Mouse (Mus musculus) MEL (cell line): ENCODE measurements around the gene Grin2b. TPM values are rescaled to one million over a fixed set of nuclear protein-coding genes. Genes with fewer than 3 reads are reported as not detected.

Experiments
- DNase-seq: peaks from one replicate; pipeline ENCODE4 v3.0.0; 2011; ENCODE audit warnings: low read depth, low spot score
- H3K27ac ChIP-seq: 2 replicates; pipeline ENCODE4 v1.5.1; 2012; ENCODE audit warnings: low read depth, mild to moderate bottlenecking, control low read depth, low read length, moderate library complexity; ENCODE audit not compliant: control insufficient read depth
- H3K27me3 ChIP-seq, 2 experiments: fragments of 150-350 bp in 1 of 2; sonication (generic) in 1 of 2; 2 replicates each; pipeline ENCODE4 v1.6.1; 2012; ENCODE audit warnings: low read length in 2 of 2, mild to moderate bottlenecking in 2 of 2, improper control_type of control experiment in 1 of 2, moderate library complexity in 1 of 2; ENCODE audit not compliant: insufficient read depth in 2 of 2, control insufficient read depth in 1 of 2
- H3K36me3 ChIP-seq, 2 experiments: 2 replicates each; pipeline ENCODE4 v1.6.1; 2012 to 2014; ENCODE audit warnings: low read length in 2 of 2, improper control_type of control experiment in 1 of 2, inconsistent platforms in 1 of 2, mild to moderate bottlenecking in 1 of 2; ENCODE audit not compliant: insufficient read depth in 2 of 2, control insufficient read depth in 1 of 2
- H3K4me1 ChIP-seq, 2 experiments: fragments of 150-350 bp in 1 of 2; sonication (generic) in 1 of 2; 2 replicates each; pipeline ENCODE4 v1.6.1; 2012; ENCODE audit warnings: low read length in 2 of 2, improper control_type of control experiment in 1 of 2, mild to moderate bottlenecking in 1 of 2; ENCODE audit not compliant: insufficient read depth in 2 of 2, control insufficient read depth in 1 of 2
- H3K4me3 ChIP-seq, 2 experiments: fragments of 150-350 bp in 1 of 2; sonication (generic) in 1 of 2; 2 replicates each; pipeline ENCODE4 v1.5.1; 2012; ENCODE audit warnings: low read depth in 2 of 2, low read length in 2 of 2, mild to moderate bottlenecking in 2 of 2, moderate library complexity in 2 of 2, control low read depth in 1 of 2, improper control_type of control experiment in 1 of 2; ENCODE audit not compliant: control insufficient read depth in 1 of 2, insufficient read depth in 1 of 2
- H3K79me2 ChIP-seq: 2 replicates; pipeline ENCODE4 v1.6.1; 2012; ENCODE audit warnings: mild to moderate bottlenecking, low read length, moderate library complexity; ENCODE audit not compliant: control insufficient read depth, poor library complexity, insufficient read depth
- H3K9ac ChIP-seq: 2 replicates; pipeline ENCODE4 v1.6.1; 2012; ENCODE audit warnings: low read depth, mild to moderate bottlenecking, control low read depth, low read length, moderate library complexity; ENCODE audit not compliant: control insufficient read depth, poor library complexity, severe bottlenecking
- H3K9me3 ChIP-seq: fragments of 150-350 bp; sonication (generic); replicated peaks from 2 replicates; pipeline ENCODE4 v1.6.1; 2012; ENCODE audit warnings: mild to moderate bottlenecking, low read length, improper control_type of control experiment, moderate library complexity; ENCODE audit not compliant: insufficient read depth
- CHD2 ChIP-seq: IDR thresholded peaks from 2 replicates; pipeline ENCODE4 v1.6.1; 2011; ENCODE audit warnings: low read length, improper control_type of control experiment
- E2F4 ChIP-seq: IDR thresholded peaks from 2 replicates; pipeline ENCODE4 v1.6.1; 2011; ENCODE audit warnings: low read depth, low read length, improper control_type of control experiment, borderline replicate concordance
- ELF1 ChIP-seq: IDR thresholded peaks from 2 replicates; pipeline ENCODE4 v1.6.1; 2014; ENCODE audit warnings: low read depth, mild to moderate bottlenecking, inconsistent platforms, low read length, improper control_type of control experiment, moderate library complexity
- GABPA ChIP-seq: IDR thresholded peaks from 2 replicates; pipeline ENCODE4 v1.6.1; 2012; ENCODE audit warnings: low read depth, mild to moderate bottlenecking, inconsistent platforms, low read length, improper control_type of control experiment, moderate library complexity
- HCFC1 ChIP-seq: IDR thresholded peaks from 2 replicates; pipeline ENCODE4 v1.6.1; 2012; ENCODE audit warnings: low read depth, mild to moderate bottlenecking, inconsistent platforms, low read length, improper control_type of control experiment, moderate library complexity
- MAFK ChIP-seq: IDR thresholded peaks from 2 replicates; pipeline ENCODE4 v1.6.1; 2011; ENCODE audit warnings: low read depth, mild to moderate bottlenecking, low read length, improper control_type of control experiment, borderline replicate concordance
- MAZ ChIP-seq: IDR thresholded peaks from 2 replicates; pipeline ENCODE4 v1.6.1; 2012; ENCODE audit warnings: low read depth, mild to moderate bottlenecking, inconsistent platforms, low read length, improper control_type of control experiment
- MEF2A ChIP-seq: IDR thresholded peaks from 2 replicates; pipeline ENCODE4 v1.6.1; 2014; ENCODE audit warnings: low read depth, mild to moderate bottlenecking, inconsistent platforms, low read length, improper control_type of control experiment; ENCODE audit not compliant: poor library complexity, insufficient replicate concordance, severe bottlenecking; ENCODE audit errors: extremely low read depth
- MXI1 ChIP-seq: IDR thresholded peaks from 2 replicates; pipeline ENCODE4 v1.6.1; 2011; ENCODE audit warnings: mild to moderate bottlenecking, low read depth, low read length, improper control_type of control experiment
- MYB ChIP-seq: IDR thresholded peaks from 2 replicates; pipeline ENCODE4 v1.6.1; 2011; ENCODE audit warnings: mild to moderate bottlenecking, low read depth, low read length, improper control_type of control experiment
- MYC ChIP-seq: IDR thresholded peaks from 2 replicates; pipeline ENCODE4 v1.6.1; 2011; ENCODE audit warnings: low read depth, mild to moderate bottlenecking, low read length, improper control_type of control experiment, moderate library complexity
- NRF1 ChIP-seq: IDR thresholded peaks from 2 replicates; pipeline ENCODE4 v1.6.1; 2014; ENCODE audit warnings: low read depth, mild to moderate bottlenecking, inconsistent platforms, low read length, improper control_type of control experiment, moderate library complexity; ENCODE audit not compliant: poor library complexity, insufficient read depth, severe bottlenecking
- POLR2A ChIP-seq, 2 experiments: IDR thresholded peaks; 2 replicates each; pipeline ENCODE4 v1.6.1; 2011 to 2012; ENCODE audit warnings: low read length in 2 of 2, mild to moderate bottlenecking in 2 of 2, control low read depth in 1 of 2, improper control_type of control experiment in 1 of 2, low read depth in 1 of 2, moderate library complexity in 1 of 2; ENCODE audit not compliant: control insufficient read depth in 1 of 2, insufficient read depth in 1 of 2, poor library complexity in 1 of 2
- POLR2AphosphoS2 ChIP-seq: IDR thresholded peaks from 2 replicates; pipeline ENCODE4 v1.6.1; 2011; ENCODE audit warnings: low read length, improper control_type of control experiment
- RCOR1 ChIP-seq: IDR thresholded peaks from 2 replicates; pipeline ENCODE4 v1.6.1; 2012; ENCODE audit warnings: low read depth, mild to moderate bottlenecking, inconsistent platforms, low read length, improper control_type of control experiment
- SIN3A ChIP-seq: IDR thresholded peaks from 2 replicates; pipeline ENCODE4 v1.6.1; 2012; ENCODE audit warnings: low read length, improper control_type of control experiment, inconsistent platforms
- TAL1 ChIP-seq: IDR thresholded peaks from 2 replicates; pipeline ENCODE4 v1.6.1; 2012; ENCODE audit warnings: mild to moderate bottlenecking, inconsistent platforms, low read length, moderate library complexity, mixed read lengths
- TCF12 ChIP-seq: IDR thresholded peaks from 2 replicates; pipeline ENCODE4 v1.6.1; 2014; ENCODE audit warnings: low read depth, mild to moderate bottlenecking, inconsistent platforms, low read length, improper control_type of control experiment, moderate library complexity
- UBTF ChIP-seq: IDR thresholded peaks from 2 replicates; pipeline ENCODE4 v1.6.1; 2012; ENCODE audit warnings: low read depth, mild to moderate bottlenecking, inconsistent platforms, low read length, improper control_type of control experiment, moderate library complexity, borderline replicate concordance; ENCODE audit not compliant: insufficient read depth
- USF2 ChIP-seq, 2 experiments: IDR thresholded peaks; 2 replicates each; pipeline ENCODE4 v1.6.1; 2011 to 2012; ENCODE audit warnings: improper control_type of control experiment in 2 of 2, low read length in 2 of 2, borderline replicate concordance in 1 of 2, inconsistent platforms in 1 of 2, low read depth in 1 of 2, mild to moderate bottlenecking in 1 of 2; ENCODE audit not compliant: insufficient read depth in 1 of 2
- ZC3H11A ChIP-seq: IDR thresholded peaks from 2 replicates; pipeline ENCODE4 v1.6.1; 2012; ENCODE audit warnings: low read depth, mild to moderate bottlenecking, inconsistent platforms, low read length, improper control_type of control experiment
- ZKSCAN1 ChIP-seq: IDR thresholded peaks from 2 replicates; pipeline ENCODE4 v1.6.1; 2012; ENCODE audit warnings: low read depth, mild to moderate bottlenecking, inconsistent platforms, low read length, improper control_type of control experiment, moderate library complexity
- polyA plus RNA-seq, 2 experiments: library from polyadenylated mRNA; stranded (reverse) in 1 of 2; unstranded in 1 of 2; fragments of >175 nt in 1 of 2; fragments of >200 nt in 1 of 2; gene quantifications; 2 replicates each; pipeline versions ENCODE4 v1.2.1 to v1.2.4; 2012; ENCODE audit warnings: low replicate concordance in 2 of 2, low read depth in 1 of 2; ENCODE audit not compliant: insufficient read length in 2 of 2, insufficient read depth in 1 of 2, missing spikeins in 1 of 2
- total RNA-seq: library from RNA; depleted of rRNA; stranded (reverse); fragments of 300-350 nt; gene quantifications from 2 replicates; pipeline ENCODE4 v1.2.3, GENCODE M21; 2012

Grin2b gene
- total and polyA plus RNA-seq, 3 experiments, result not detected

DNA sequence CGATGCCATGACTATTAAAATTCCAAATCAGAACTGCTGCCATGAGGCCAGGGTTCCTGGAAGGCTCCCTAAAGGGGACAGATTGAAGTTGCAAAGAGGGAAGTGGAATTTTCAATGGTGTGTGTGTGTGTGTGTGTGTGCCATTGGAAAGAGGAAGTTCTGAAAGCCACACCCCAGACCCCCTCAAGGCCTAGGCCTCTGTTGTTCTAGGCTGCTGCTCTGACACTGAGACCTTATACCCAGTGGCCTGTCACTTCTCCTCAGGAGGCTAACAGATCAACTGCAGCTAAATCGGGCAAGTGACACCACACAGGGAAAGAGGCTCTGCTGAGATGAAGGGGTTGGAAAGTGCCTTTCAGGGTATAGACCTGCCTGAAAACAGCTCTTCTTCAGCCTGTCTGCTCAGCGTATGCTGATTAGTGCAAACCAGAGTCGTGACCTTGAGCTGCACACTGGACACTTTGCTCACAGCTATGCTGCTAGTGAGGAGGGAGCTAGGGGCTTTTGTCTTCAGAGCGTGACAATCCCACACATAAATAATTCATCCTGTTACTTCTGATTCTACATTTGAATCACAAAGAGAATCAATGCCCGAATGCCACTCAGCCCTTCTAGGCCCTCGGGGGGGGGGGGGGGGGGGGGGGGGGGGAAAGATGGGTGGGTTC lies 424.8 kb downstream of the Grin2b start:
- Histone ChIP-seq H3K36me3 (no peaks in the 10 kb centered on the region), H3K4me1 (no peaks in the 10 kb centered on the region), H3K27ac (no peak overlapping the region), H3K9me3 (no peaks in the 10 kb centered on the region), H3K27me3 (no peaks in the 10 kb centered on the region), H3K4me3 (no peak overlapping the region), H3K79me2 (no peaks in the 10 kb centered on the region), H3K9ac (no peak overlapping the region)
- TF ChIP-seq RCOR1, result no peak
- TF ChIP-seq HCFC1, result no peak
- TF ChIP-seq MEF2A, result no peak
- TF ChIP-seq USF2 (IDR thresholded peaks at IDR 0.05; ENCODE audit: borderline replicate concordance in 1 of 2, insufficient read depth in 1 of 2, low read depth in 1 of 2, low read length in 2 of 2), result no peak
- no peak for TF ChIP-seq ZC3H11A
- no peak for TF ChIP-seq MYC
- no peak for TF ChIP-seq UBTF
- no peak for TF ChIP-seq TCF12
- no peak for TF ChIP-seq MXI1
- no peak for TF ChIP-seq GABPA
- TF ChIP-seq MYB, result no peak
- DNase-seq, result peak; percentile 4

DNA sequence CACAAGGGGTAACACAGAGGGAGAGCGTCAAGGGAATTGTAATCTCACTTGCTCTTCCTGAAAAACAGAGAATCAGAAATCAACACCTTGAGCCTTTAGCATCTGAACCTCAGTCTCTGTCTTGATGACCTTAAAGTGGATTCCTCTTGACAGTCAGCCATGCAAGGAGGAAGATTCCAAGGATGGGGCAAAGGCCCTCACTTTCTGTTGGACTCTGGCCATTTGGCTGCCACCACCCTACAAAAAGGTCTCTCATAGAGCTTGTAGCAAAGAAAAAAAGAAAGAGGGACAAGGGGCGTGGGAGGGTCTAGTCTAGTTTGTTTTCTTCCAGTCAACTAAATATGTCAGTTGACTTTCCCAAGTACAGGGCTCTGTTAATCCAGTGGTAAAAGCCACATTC lies 427.7 kb downstream of the Grin2b start:
- no peaks in the 10 kb centered on the region for H3K9me3 ChIP-seq
- H3K4me3 ChIP-seq, result no peak overlapping the region
- H3K4me1 ChIP-seq, result no peaks in the 10 kb centered on the region
- H3K27ac ChIP-seq, result no peak overlapping the region
- TF ChIP-seq MAZ, result no peak
- TF ChIP-seq POLR2A (IDR thresholded peaks at IDR 0.05; ENCODE audit: control insufficient read depth in 1 of 2, insufficient read depth in 1 of 2, low read depth in 1 of 2, low read length in 2 of 2, poor library complexity in 1 of 2), result no peak
- H3K79me2 ChIP-seq, result no peaks in the 10 kb centered on the region
- no peak overlapping the region for H3K9ac ChIP-seq
- no peak for DNase-seq
- H3K36me3 ChIP-seq, result no peaks in the 10 kb centered on the region
- H3K27me3 ChIP-seq, result no peaks in the 10 kb centered on the region

DNA sequence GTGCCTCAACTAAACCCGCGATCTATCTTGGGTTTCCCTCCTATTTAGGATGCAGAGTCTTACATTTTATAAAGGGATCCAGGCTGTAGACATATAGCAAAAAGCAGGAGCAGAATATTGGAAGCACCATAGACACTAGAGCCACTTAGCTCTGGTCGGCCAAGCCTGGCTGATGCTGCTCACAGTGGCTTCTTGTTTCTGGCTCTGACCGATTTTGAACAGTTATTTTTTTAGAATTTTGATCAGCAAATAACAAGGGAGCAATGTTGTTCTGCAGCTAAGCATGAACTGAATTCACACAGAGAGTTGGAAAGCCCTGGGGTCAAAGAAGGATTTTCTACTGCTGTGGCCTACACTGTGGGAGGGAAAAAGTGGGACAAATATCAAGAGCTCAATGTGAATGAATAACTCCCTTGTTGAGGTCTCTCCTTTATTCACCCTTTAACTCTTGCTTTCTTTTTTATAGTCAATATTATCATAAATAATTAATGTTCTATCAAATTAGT lies 439.0 kb downstream of the Grin2b start:
- Histone ChIP-seq H3K9me3 (no peaks in the 10 kb centered on the region), H3K79me2 (no peaks in the 10 kb centered on the region)
- no peak for DNase-seq

More for the DNA sequence above, 439.0 kb downstream of the Grin2b start:
- no peaks in the 10 kb centered on the region for H3K27me3 ChIP-seq
- no peaks in the 10 kb centered on the region for H3K36me3 ChIP-seq
- no peak overlapping the region for H3K27ac ChIP-seq
- no peak overlapping the region for H3K4me3 ChIP-seq
- H3K4me1 ChIP-seq, result no peaks in the 10 kb centered on the region
- no peak for TF ChIP-seq ELF1
- no peak for TF ChIP-seq E2F4
- no peak for TF ChIP-seq ZKSCAN1
- TF ChIP-seq TAL1, result no peak
- TF ChIP-seq ZC3H11A, result no peak
- no peak for TF ChIP-seq SIN3A
- TF ChIP-seq MAFK, result no peak
- TF ChIP-seq NRF1, result no peak
- TF ChIP-seq MEF2A, result no peak
- no peak for TF ChIP-seq POLR2AphosphoS2
- no peak for TF ChIP-seq CHD2
- H3K9ac ChIP-seq, result no peak overlapping the region
